Mouse (Mus musculus) frontal cortex, postnatal 10 days (tissue): ENCODE results near the gene Zfyve28.

Source experiments
- DNase-seq, 2 experiments: peaks; one replicate each; pipeline ENCODE4 v3.0.0; 2022; ENCODE audit warnings: low spot score in 2 of 2, mixed read lengths in 1 of 2

Gene Zfyve28

GRCm38 (mm10) chr5:34252307-34252966 lies 35.8 kb downstream of the Zfyve28 start:
- no peak for DNase-seq

DNA sequence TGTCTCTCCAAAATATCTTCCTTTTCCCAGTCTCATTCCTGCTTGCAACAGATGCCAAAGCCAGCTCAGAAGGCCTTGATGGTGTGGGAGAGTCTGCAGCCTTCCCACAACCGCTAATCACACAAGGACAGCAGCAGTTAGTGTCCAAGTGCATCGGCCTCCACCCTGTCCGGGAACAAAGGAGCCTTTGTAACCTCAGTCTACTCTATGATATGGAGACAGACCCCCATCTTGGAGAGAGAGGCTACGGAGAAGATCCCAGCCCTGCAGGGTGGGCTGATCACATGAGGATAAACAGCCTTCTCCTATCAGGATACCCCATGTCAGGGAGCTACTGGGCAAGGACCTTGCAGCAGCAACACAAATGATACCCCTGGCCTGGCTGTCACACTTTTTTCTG lies 36.5 kb downstream of the Zfyve28 start:
- DNase-seq: no peak

GRCm38 (mm10) chr5:34250090-34250489 lies 38.2 kb downstream of the Zfyve28 start:
- no peak for DNase-seq

DNA sequence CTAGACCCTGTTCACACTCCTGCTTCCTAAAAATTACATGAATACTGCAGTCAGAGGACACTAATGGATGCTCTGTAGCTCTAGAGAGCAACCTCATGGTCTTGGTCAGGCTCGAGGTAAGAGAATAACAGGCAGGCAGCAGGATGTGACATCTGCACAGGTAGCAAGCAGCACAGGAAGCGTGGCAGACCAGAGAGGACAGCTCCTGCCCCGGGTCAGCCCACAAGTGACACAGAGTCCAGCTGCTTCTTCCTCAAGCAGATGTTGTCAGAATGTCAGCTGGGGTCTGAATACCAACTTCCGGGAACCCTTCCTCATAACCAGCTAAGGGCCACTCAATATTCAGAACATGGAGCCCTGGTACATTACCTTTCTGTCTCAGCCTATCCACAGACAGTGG lies 39.1 kb downstream of the Zfyve28 start:
- no peak for DNase-seq

GRCm38 (mm10) chr5:34246443-34246842 lies 41.8 kb downstream of the Zfyve28 start:
- no peak for DNase-seq

- DNase-seq: no peak
Observed at GRCm38 (mm10) chr5:34243062-34243461, 45.2 kb downstream of the Zfyve28 start.

GRCm38 (mm10) chr5:34242224-34242963 lies 45.9 kb downstream of the Zfyve28 start:
- peak; percentile 67 to 75 for DNase-seq

DNA sequence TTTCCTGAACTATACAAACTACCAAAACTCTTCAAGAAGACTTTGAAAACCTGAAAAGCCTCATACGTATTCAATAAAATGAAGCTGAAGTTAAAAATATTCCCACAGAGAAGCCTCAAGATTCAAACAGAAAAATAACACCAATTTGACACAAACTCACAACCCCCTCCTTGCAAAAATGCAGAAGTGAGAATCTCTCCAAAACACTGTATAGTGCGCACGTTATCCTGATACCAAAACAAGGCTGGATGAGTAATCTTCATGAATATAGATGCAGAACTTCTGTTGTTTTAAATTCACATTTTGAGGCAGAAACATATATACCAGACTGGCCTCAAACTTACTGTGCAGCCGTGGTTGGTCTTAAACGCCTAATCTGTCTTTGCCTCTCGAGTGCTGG lies 49.8 kb downstream of the Zfyve28 start:
- DNase-seq: no peak

GRCm38 (mm10) chr5:34235898-34236420 lies 52.3 kb downstream of the Zfyve28 start:
- no peak for DNase-seq

DNA sequence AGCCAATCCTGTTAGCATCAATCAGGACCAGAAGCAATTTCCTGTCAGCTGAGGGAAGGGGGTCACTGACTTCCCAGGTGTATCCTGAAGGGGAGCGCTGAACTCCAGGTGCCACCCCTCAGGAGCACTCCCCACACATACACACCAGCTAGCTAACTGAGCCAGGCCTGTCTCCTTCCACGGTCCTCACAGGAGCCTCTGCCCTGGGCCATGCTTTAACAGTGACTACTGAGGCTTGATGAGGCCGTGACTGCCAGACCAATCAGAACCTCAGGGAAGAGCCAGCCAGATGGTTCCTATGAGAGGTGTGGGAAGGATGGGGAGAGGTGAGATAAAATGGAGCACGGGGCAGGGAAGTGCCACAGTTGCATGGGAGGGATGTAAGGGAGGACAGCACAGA lies 53.2 kb downstream of the Zfyve28 start:
- no peak for DNase-seq

DNA sequence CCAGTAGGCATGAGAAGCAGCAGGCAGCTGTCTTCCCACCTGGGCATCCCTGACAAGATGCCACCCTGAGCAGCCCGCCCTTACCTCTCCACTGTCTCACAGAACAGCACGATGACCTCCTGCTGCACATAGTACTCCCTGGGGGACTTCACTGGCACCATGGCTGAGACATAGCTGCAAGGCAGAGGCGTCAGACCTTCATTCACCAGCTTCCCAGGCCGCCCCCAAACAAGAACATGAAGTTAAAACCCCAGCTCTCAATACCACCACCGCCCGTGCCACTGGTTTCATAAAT lies 55.1 kb downstream of the Zfyve28 start:
- no peak for DNase-seq

DNA sequence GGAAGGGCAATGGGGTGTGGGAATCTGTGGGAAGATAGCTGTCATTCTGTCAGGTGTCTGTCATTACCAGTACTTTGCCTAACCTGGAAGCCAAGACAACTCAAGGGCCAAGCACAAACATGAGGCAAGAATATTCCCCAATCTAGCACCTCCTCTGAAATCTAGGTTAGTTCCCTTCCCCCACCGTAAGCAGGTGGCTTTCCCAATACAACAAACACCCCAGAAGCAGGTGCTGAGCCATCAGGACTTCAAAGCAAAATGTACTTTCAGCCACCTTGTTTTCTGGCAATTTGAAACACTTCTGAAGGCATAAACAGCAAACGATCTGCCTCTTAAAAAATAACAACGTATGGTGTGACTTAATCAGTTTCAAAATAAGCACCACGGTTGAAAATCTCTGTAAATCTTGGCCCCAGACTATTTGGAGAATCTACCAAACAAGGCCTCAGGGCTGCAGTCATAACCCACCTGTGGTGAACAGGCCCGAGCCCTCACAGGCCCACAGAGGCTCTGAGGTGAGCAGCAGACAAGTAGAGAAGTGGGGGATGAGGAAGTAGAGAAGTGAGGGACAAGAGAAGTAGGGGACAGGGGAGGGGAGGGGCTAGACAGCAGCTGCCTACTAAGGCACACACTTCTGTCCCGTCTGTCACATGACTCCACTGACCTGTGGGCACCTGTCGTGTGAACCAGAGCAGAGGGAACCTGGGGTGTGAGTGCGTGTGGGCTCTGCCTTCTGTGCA lies 55.6 kb downstream of the Zfyve28 start:
- DNase-seq: no peak

DNA sequence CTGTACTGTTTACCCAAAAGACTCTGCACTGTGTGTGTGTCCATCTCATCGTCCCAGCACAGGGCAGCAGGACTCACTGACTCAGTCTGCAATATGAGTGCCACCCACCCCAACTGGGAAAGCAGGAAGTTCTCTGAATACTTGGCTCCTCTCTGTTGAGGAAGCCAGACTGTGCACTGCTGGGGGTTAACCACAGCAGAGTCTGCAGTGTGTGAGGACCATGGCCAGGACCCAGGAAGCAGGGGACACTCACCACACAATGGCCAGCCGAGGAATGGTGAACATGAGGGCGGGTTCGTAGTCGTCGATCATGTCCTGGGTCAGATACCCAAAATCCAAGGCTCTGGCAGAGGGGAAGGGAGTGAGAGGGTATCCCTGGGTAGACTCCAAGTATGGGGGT lies 56.3 kb downstream of the Zfyve28 start:
- no peak for DNase-seq

DNA sequence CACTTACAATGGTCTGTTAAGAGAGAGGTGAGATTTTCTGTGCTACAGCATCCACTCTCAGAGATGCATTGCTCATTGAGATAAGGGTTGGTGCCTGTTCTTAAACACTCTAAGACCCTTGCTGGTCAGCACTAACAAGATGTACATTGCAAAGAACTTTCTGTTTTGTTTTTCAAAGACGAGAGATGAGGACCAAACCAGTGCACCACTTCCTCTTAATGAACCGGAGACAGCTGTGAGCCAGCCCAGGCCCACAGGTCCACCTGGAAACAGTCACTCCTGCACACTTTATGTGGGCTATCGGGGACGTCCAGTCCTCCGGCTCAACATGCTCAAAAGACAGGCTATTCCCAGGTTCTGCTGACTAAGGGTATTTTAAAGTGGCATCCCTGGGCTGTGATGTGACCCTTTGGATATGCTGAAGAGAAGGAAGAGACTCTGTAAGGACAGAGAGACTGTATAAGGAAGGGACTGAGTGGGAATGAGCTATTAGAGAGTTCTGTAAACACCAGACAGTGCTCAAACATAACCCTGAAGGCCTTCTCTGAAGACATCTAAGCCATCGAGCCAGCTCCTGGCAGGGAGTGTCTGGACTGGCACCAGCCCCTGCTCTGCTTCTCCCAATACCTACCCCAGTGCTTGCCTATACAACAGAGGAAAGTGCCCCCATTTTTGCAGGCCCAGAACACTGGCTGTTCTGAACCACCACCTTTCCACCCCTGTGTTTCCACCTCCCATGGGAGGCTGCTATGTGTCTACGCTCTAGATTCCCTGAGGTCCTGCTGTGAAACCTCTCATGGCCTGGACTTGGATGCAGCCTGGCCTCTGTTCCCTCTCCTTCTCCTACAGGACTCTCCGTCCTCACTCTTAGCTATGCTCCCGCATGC lies 57.4 kb downstream of the Zfyve28 start:
- no peak for DNase-seq

DNA sequence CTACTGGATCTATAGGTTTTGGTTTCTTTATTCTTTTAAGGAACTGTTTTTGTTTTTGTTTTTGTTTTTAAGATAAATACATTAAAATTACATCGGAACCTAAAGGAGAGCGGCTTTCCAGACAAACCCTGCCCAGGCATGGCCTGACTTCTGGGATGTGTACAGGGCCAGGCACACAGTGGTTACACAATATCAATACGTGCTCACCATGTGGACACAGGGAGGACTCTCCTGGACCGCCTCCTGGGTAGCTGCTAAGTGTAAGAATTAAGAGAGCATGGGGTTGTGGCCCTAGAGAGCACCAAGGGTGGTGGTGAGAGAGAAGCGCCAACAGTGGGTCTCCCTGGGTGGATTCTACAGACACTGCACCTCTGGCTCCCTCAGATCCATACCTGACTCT lies 58.7 kb downstream of the Zfyve28 start:
- no peak for DNase-seq

DNA sequence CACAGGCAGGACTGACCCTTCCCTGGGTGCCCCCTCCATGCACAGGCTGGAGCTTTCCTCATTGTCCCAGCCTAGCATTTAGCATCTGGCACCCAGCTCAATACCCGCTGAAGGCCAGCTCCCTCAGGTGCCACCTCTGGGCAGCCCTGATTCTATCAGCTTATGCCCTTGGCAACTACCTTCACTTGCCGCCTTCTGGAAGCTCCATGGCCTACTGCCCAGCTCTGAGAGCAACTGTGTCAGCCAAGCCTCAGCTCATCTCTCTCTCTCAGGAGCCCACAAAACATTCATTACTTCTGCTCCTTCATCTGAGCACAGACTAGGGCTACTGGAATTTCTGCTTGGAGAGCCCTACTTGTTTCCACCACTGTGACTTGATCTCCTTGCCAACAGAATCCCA lies 62.7 kb downstream of the Zfyve28 start:
- DNase-seq: no peak

- DNase-seq: no peak
Observed at GRCm38 (mm10) chr5:34224515-34224914, 63.7 kb downstream of the Zfyve28 start.

DNA sequence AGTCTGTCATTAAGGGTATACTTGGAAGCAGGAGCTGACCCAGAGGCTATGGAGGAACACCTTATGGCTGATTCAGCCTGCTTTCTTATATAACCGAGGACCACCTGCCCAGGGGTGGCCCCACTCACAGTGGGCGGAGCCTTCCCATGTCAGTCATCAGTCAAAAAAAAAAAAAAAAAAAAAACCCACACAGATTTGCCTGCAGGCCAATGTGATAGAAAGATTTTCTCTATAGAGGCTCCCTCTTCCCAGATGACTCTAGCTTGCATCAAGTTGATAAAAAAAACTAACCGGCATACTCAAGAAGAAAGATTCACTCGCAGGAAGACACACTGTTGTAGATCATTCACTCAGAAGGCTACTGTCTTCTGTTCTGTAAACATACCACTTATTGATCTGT lies 68.2 kb downstream of the Zfyve28 start:
- DNase-seq: no peak

GRCm38 (mm10) chr5:34218672-34219071 lies 69.6 kb downstream of the Zfyve28 start:
- DNase-seq: no peak

DNA sequence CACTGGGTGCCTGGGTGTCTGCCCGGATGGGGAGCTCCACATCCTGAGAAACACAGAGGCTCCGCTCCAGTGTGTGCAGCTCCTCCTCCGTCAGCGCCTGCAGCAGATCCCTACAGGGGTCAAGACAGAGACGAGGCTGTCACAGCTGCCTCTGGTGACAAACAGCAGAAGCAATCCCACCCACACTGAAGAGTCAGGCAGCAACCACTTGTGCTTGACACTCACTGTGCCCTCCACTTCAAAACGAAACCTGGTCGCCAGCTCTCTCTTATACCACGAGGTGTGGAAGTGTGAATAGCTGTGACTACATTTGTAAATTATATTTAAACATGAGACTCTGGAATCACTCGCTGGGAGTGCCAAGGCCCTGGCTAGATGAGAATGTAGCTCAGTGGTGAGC lies 70.5 kb downstream of the Zfyve28 start:
- DNase-seq: no peak

DNA sequence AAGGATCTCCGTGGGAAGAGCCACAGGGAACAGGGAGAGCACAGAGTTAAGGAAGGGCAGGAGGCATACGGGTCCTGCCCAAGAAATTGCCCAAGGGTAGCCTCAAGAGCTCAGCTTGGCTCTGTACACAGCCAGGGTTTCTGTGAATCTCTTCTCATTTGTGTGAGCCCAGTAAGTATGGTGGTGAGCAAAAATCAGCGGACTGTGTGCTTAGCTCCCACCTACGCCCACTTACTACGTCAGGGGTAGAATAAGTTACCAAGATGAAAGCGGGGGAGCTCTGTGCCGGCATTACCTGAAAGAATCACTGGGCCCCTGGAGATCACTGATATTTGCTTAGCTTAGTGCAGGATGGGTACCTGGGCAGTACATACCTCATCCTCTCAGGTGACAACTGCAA lies 72.2 kb downstream of the Zfyve28 start:
- no peak for DNase-seq

DNA sequence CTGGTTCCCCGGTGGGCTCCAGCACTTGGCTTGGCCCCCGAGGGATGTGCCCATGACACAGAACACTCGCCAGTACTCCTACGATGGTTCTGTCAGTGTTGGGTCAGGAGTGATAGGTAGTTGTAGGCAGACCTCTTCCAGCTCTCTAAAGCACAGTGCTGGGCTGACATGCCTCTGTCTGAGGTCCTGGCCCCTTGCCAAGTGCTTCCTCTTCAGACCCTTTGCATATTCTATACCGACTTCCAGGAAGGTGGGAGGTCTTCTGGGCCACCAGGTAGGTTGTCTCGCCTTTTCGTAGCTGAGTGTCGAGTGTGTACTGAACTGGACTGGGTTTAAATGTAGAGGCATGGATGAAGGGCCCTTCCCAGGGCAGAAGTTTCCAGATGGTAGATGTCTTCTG lies 74.6 kb downstream of the Zfyve28 start:
- no peak for DNase-seq
